Mouse (Mus musculus): ENCODE data around the gene Gm3336. TPM values are rescaled to one million over a fixed set of nuclear protein-coding genes. Genes with fewer than 3 reads are reported as not detected.

Gm3336 gene
- polyA plus RNA-seq, 1 experiment, result not detected

- no peak overlapping the region for H3K27ac ChIP-seq (ENCODE audit: insufficient read depth, low read depth, low read length)
- H3K4me1 ChIP-seq (ENCODE audit: control insufficient read depth, insufficient read depth, low read length), result peaks cover 35% of the 10 kb centered on the region
- no peak overlapping the region for H3K4me3 ChIP-seq (ENCODE audit: insufficient read depth, low read length)
- TF ChIP-seq CTCF (IDR thresholded peaks at IDR 0.05; ENCODE audit: low read depth, low read length) (no peak), POLR2A (IDR thresholded peaks at IDR 0.05; ENCODE audit: borderline replicate concordance, low read depth, low read length) (no peak)
Measured at GRCm38 (mm10) chr8:70693636-70694035, 24.7 kb upstream of the Gm3336 start.

DNA sequence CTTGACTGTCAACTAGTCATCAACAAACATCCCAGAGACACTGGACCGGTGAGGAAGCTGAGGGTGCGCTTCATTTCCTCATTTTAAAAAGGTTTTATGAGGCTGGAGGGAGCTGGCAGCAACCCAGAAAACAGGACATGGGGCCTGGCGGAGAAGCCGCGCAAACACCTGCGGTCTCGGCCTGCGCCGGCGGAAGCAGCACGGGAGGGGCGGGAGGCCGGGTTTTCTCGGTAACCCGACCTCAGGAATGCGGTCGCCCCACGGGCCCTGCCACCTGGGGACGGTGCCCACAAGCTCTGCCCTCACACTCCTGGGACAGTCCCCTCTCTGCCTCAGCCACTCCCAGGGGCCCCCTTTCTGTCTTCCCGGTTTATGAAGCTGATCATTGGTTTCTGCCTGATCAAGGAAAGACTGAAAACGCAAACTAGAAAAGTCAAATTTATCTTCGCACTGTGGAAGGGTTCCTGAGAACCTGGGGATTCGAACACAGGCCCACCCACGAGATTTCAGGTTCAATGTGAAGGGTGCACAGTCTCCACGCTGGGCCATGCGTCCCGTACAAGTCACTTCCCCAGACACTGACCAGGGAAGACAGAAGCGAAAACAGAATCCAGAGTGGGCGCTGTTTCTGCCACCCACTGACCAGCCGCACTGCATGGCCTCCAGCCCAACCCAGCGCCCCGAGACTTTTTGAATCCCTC lies 22.9 kb upstream of the Gm3336 start:
- Histone ChIP-seq H3K4me3 (ENCODE audit: insufficient read depth, low read length) (no peak overlapping the region), H3K27ac (ENCODE audit: insufficient read depth, low read depth, low read length) (no peak overlapping the region; the same call in 1 of the 2 replicates), H3K4me1 (ENCODE audit: control insufficient read depth, insufficient read depth, low read length) (peaks cover 35% of the 10 kb centered on the region)
- TF ChIP-seq CTCF (IDR thresholded peaks at IDR 0.05; ENCODE audit: low read depth, low read length) (no peak), POLR2A (IDR thresholded peaks at IDR 0.05; ENCODE audit: borderline replicate concordance, low read depth, low read length) (no peak)

- TF ChIP-seq CTCF (IDR thresholded peaks at IDR 0.05; ENCODE audit: low read depth, low read length) (no peak), POLR2A (IDR thresholded peaks at IDR 0.05; ENCODE audit: borderline replicate concordance, low read depth, low read length) (no peak)
- Histone ChIP-seq H3K4me3 (ENCODE audit: insufficient read depth, low read length) (no peak overlapping the region), H3K4me1 (ENCODE audit: control insufficient read depth, insufficient read depth, low read length) (peaks cover 40% of the 10 kb centered on the region), H3K27ac (ENCODE audit: insufficient read depth, low read depth, low read length) (peak overlapping the region; percentile 32; the same call in 1 of the 2 replicates)
Measured at GRCm38 (mm10) chr8:70696019-70696885, 22.1 kb upstream of the Gm3336 start.

GRCm38 (mm10) chr8:70696946-70697345 lies 21.4 kb upstream of the Gm3336 start:
- Histone ChIP-seq H3K27ac (ENCODE audit: insufficient read depth, low read depth, low read length) (no peak overlapping the region), H3K4me1 (ENCODE audit: control insufficient read depth, insufficient read depth, low read length) (peaks cover 42% of the 10 kb centered on the region), H3K4me3 (ENCODE audit: insufficient read depth, low read length) (no peak overlapping the region)
- TF ChIP-seq POLR2A (IDR thresholded peaks at IDR 0.05; ENCODE audit: borderline replicate concordance, low read depth, low read length), result no peak
- TF ChIP-seq CTCF (IDR thresholded peaks at IDR 0.05; ENCODE audit: low read depth, low read length), result no peak

- TF ChIP-seq POLR2A (IDR thresholded peaks at IDR 0.05; ENCODE audit: borderline replicate concordance, low read depth, low read length) (no peak), CTCF (IDR thresholded peaks at IDR 0.05; ENCODE audit: low read depth, low read length) (no peak)
- H3K4me3 ChIP-seq (ENCODE audit: insufficient read depth, low read length), result peak overlapping the region; percentile 77
- H3K27ac ChIP-seq (ENCODE audit: insufficient read depth, low read depth, low read length), result 0 out of 2 replicates have a peak overlapping the region, but pooled peaks have one; percentile 2
- H3K4me1 ChIP-seq (ENCODE audit: control insufficient read depth, insufficient read depth, low read length), result peaks cover 42% of the 10 kb centered on the region
Measured at GRCm38 (mm10) chr8:70697366-70698250, 20.7 kb upstream of the Gm3336 start.

GRCm38 (mm10) chr8:70698310-70699109 lies 19.8 kb upstream of the Gm3336 start, which contains the start of gene Jund:
Gene Jund, plus strand, starts transcription at chr8:70698949.
- H3K27ac ChIP-seq (ENCODE audit: insufficient read depth, low read depth, low read length), result peak within 1 kb of the TSS; percentile 97
- H3K4me3 ChIP-seq (ENCODE audit: insufficient read depth, low read length), result peak within 1 kb of the TSS; percentile 99
- TF ChIP-seq POLR2A (IDR thresholded peaks at IDR 0.05; ENCODE audit: borderline replicate concordance, low read depth, low read length) (peak; percentile 98), CTCF (IDR thresholded peaks at IDR 0.05; ENCODE audit: low read depth, low read length) (no peak)
- H3K4me1 ChIP-seq (ENCODE audit: control insufficient read depth, insufficient read depth, low read length), result peaks cover 37% of the 10 kb centered on the region

- Histone ChIP-seq H3K4me1 (ENCODE audit: control insufficient read depth, insufficient read depth, low read length) (peaks cover 32% of the 10 kb centered on the region), H3K27ac (ENCODE audit: insufficient read depth, low read depth, low read length) (peak overlapping the region; percentile 97)
Measured at GRCm38 (mm10) chr8:70699116-70699833, 19.1 kb upstream of the Gm3336 start.

DNA sequence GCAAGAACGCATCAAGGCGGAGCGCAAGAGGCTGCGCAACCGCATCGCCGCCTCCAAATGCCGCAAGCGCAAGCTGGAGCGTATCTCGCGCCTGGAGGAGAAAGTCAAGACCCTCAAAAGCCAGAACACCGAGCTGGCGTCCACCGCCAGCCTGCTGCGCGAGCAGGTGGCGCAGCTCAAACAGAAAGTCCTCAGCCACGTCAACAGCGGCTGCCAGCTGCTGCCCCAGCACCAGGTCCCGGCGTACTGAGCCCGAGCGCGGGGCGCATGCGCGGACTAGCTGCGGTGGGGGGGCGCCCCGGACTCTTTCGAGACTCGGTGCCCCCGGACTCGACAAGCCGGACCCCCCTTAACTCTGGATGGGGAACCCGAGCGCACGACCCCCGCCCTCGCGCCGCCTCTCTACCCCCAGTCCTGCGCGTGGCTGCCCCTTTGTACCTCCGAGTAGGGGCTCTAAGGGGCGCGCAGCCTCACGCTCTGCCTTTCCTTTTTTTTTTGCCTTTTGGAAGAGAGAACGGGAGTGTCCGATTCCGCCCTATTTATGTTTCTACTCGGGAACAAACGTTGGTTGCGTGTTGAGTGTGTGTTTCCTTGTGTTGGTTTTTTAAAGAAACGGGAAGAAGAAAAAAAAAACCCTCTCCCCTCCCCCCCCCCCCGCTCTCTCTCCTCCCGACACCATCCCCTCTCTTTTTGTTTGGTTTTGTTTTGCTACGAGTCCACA lies 18.3 kb upstream of the Gm3336 start:
- no peak for TF ChIP-seq CTCF (IDR thresholded peaks at IDR 0.05; ENCODE audit: low read depth, low read length)
- no peak for TF ChIP-seq POLR2A (IDR thresholded peaks at IDR 0.05; ENCODE audit: borderline replicate concordance, low read depth, low read length)
- H3K27ac ChIP-seq (ENCODE audit: insufficient read depth, low read depth, low read length), result peak overlapping the region; percentile 97
- H3K4me1 ChIP-seq (ENCODE audit: control insufficient read depth, insufficient read depth, low read length), result peaks cover 32% of the 10 kb centered on the region
- H3K4me3 ChIP-seq (ENCODE audit: insufficient read depth, low read length), result peak overlapping the region; percentile 99

More at GRCm38 (mm10) chr8:70699116-70699833, 19.1 kb upstream of the Gm3336 start:
- no peak for TF ChIP-seq CTCF (IDR thresholded peaks at IDR 0.05; ENCODE audit: low read depth, low read length)
- TF ChIP-seq POLR2A (IDR thresholded peaks at IDR 0.05; ENCODE audit: borderline replicate concordance, low read depth, low read length), result no peak
- peak overlapping the region; percentile 99 for H3K4me3 ChIP-seq (ENCODE audit: insufficient read depth, low read length)
